Mouse (Mus musculus) kidney, adult 9 months (tissue): ENCODE results near the gene Tmem39b.
A peak's percentile ranks its signal among the peaks of the same experiment; 100 is the strongest.
"Not testable (repeated sequence)": the region's sequence is repeated elsewhere in the genome, so short reads cannot be mapped to it uniquely, and the experiment has no call there.

ENCODE experiments used
- DNase-seq: peaks from one replicate; pipeline ENCODE4 v3.0.0; 2022

Gene Tmem39b

GRCm38 (mm10) chr4:129696158-129696985, at the start of gene Tmem39b:
Tmem39b (minus strand) TSS chr4:129696838.
- DNase-seq: peak; percentile 93

- DNase-seq: no peak
These were observed 49.5 kb upstream of the Tmem39b start for GRCm38 (mm10) chr4:129746106-129746505.

GRCm38 (mm10) chr4:129743494-129743893, 46.9 kb upstream of the Tmem39b start:
- no peak for DNase-seq

- DNase-seq: no peak
These were observed 46.4 kb upstream of the Tmem39b start for GRCm38 (mm10) chr4:129743010-129743390.

- peak; percentile 97 for DNase-seq
These were observed 45.8 kb upstream of the Tmem39b start, which contains the start of gene Khdrbs1 for GRCm38 (mm10) chr4:129742232-129743009. Khdrbs1 (minus strand) TSS chr4:129742303.

GRCm38 (mm10) chr4:129741974-129742231, 45.3 kb upstream of the Tmem39b start:
- no peak for DNase-seq

- peak; percentile 34 for DNase-seq
These were observed 44.8 kb upstream of the Tmem39b start for GRCm38 (mm10) chr4:129741251-129741973.

- DNase-seq: no peak
These were observed 42.5 kb upstream of the Tmem39b start for GRCm38 (mm10) chr4:129739111-129739645.

GRCm38 (mm10) chr4:129736173-129736572, 39.5 kb upstream of the Tmem39b start:
- DNase-seq: no peak

- not testable (repeated sequence) for DNase-seq
These were observed 38.8 kb upstream of the Tmem39b start for GRCm38 (mm10) chr4:129735485-129735884.

- no peak for DNase-seq
These were observed 34.8 kb upstream of the Tmem39b start for GRCm38 (mm10) chr4:129731423-129731822.

GRCm38 (mm10) chr4:129716310-129716709, 19.7 kb upstream of the Tmem39b start:
- no peak for DNase-seq

- DNase-seq: no peak
These were observed 13.0 kb upstream of the Tmem39b start for GRCm38 (mm10) chr4:129709486-129710129.

- no peak for DNase-seq
These were observed 10.1 kb upstream of the Tmem39b start for GRCm38 (mm10) chr4:129706750-129707149.

GRCm38 (mm10) chr4:129702454-129702853, 5.8 kb upstream of the Tmem39b start:
- no peak for DNase-seq

GRCm38 (mm10) chr4:129701503-129702377, 5.1 kb upstream of the Tmem39b start:
- peak; percentile 93 for DNase-seq

GRCm38 (mm10) chr4:129700661-129701060, 4.0 kb upstream of the Tmem39b start:
- not testable (repeated sequence) for DNase-seq

- no peak for DNase-seq
These were observed 3.6 kb upstream of the Tmem39b start for GRCm38 (mm10) chr4:129700216-129700615.

- no peak for DNase-seq
These were observed 553 bp upstream of the Tmem39b start for GRCm38 (mm10) chr4:129697191-129697590.

GRCm38 (mm10) chr4:129695815-129696157, 852 bp downstream of the Tmem39b start:
- DNase-seq: no peak

- DNase-seq: peak; percentile 77
These were observed 12.1 kb downstream of the Tmem39b start for GRCm38 (mm10) chr4:129684531-129684930.
